Comparison of ENCODE assay signal across 36 mouse cellular contexts in the genomic region with DNA sequence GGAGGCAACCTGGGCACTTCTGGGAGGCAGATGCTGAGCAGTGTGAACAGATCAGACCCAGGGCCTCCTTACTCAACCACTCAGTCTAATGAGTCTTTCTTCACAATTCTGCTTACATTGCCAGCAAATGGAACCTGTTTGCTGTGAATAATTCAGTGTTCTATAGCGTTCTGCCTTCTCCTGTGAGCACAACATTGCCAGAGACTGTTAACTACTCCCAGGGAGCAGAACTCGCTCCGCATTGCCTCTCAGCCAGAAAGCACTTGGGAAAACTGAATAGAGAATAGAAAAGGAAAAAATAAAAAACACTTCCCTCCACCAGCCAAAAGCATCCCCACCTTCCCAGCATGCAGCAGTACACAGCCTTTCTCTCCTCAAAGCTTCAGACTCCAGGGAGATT. TPM values are rescaled to one million over a fixed set of nuclear protein-coding genes. Genes with fewer than 3 reads are reported as not detected.
DNase-seq lines count a peak whose midpoint lies in the region; ATAC-seq and TF ChIP-seq lines count a peak whose summit lies in the region.
"Had no signal": no experiment of that assay in that cellular context is flagged by ENCODE, and none has a peak within 500 bp of the region (broad histone marks: within the 10 kb centered on the region; RNA-seq: fewer than 3 reads in every experiment).

No protein-coding gene starts in this region.

- no peak overlapping the region for H3K4me3 ChIP-seq in layer of hippocampus, adult 2 months
- no peak overlapping the region for H3K4me3 ChIP-seq in neural tube, embryonic 15.5 days (replicated peaks)
- H3K4me3 ChIP-seq: erythroblast, embryonic 14.5 days; forebrain, embryonic 12.5 days; midbrain, embryonic 12.5 days; myocyte had no signal

- peak; percentile 20; the same call in 1 of the 2 replicates for ATAC-seq in frontal cortex, adult (ENCODE audit: low TSS enrichment)
- peak; percentile 31; the same call in 1 of the 2 replicates for ATAC-seq in neural tube, embryonic 15.5 days (ENCODE audit: low FRiP score)
- ATAC-seq: CD4-positive, CD25-positive, alpha-beta regulatory T cell, adult 4 months; intestine, embryonic 16.5 days had no signal

- peak overlapping the region; percentile 33; the same call in 1 of the 2 replicates for H3K27ac ChIP-seq in layer of hippocampus, adult 2 months
- H3K27ac ChIP-seq in neural tube, embryonic 15.5 days (replicated peaks) = peak overlapping the region; percentile 70
- H3K27ac ChIP-seq: forebrain, embryonic 12.5 days; liver, embryonic 14.5 days; midbrain, embryonic 12.5 days had no signal

- no peaks in the 10 kb centered on the region for H3K9me3 ChIP-seq in neural tube, embryonic 15.5 days (replicated peaks)
- H3K9me3 ChIP-seq: forebrain, embryonic 12.5 days; midbrain, embryonic 12.5 days had no signal

- no peaks in the 10 kb centered on the region; the same call in 1 of the 2 replicates for H3K27me3 ChIP-seq in neural tube, embryonic 15.5 days (replicated peaks)
- H3K27me3 ChIP-seq: forebrain, embryonic 12.5 days; midbrain, embryonic 12.5 days had no signal

- 40% methylated on average over 3 of the region's 3 CpGs for WGBS in neural tube, embryonic 15.5 days

- peak overlapping the region; percentile 0; the same call in 1 of the 2 replicates for H3K4me2 ChIP-seq in neural tube, embryonic 15.5 days
- H3K4me2 ChIP-seq: forebrain, embryonic 12.5 days; lung, embryonic 14.5 days; midbrain, embryonic 12.5 days had no signal

- H3K4me1 ChIP-seq in neural tube, embryonic 15.5 days = peaks cover 20% of the 10 kb centered on the region
- H3K4me1 ChIP-seq: midbrain, embryonic 12.5 days had no signal

- no peak for DNase-seq in frontal cortex, postnatal 36 days (ENCODE audit: low spot score in 2 of 2)
- DNase-seq in layer of hippocampus, adult 2 months (ENCODE audit: low spot score in 2 of 2) = no peak
- no peak for DNase-seq in layer of hippocampus, adult 11-12 months (ENCODE audit: low spot score)
- peak; percentile 15 for DNase-seq in retina, postnatal 1 day
- DNase-seq in retina, embryonic 14.5 days (ENCODE audit: low spot score) = no peak
- DNase-seq: adrenal gland, postnatal 14 days; cerebellum, adult 2 months; cerebellum, postnatal 14 days; gastrocnemius, postnatal 14 days; heart, postnatal 14 days; kidney, adult 9 months; kidney, postnatal 10 days; liver; lung, embryonic 14.5 days; right cerebral cortex, adult 18-20 months; thymus, adult 2 months; thymus, postnatal 36 days had no signal

- no peaks in the 10 kb centered on the region for H3K36me3 ChIP-seq in neural tube, embryonic 15.5 days
- H3K36me3 ChIP-seq: forebrain, embryonic 12.5 days; midbrain, embryonic 12.5 days had no signal

- no peak for TF ChIP-seq CTCF in layer of hippocampus, adult 2 months (conservative IDR thresholded peaks at IDR 0.05)

- no peak overlapping the region for H3K9ac ChIP-seq in neural tube, embryonic 15.5 days (replicated peaks)
- H3K9ac ChIP-seq: forebrain, embryonic 12.5 days; liver, embryonic 14.5 days; lung, embryonic 14.5 days; midbrain, embryonic 12.5 days had no signal

RNA-seq across cellular contexts. Expression of a gene that starts 51.5 kb away (rescaled TPM):
- not detected for total RNA-seq in layer of hippocampus, adult 2 months (2021)
- not detected in 2 replicates for polyA plus RNA-seq in neural tube, embryonic 15.5 days (2015; fragmentation: Nextera tagmentation; extraction: Ambion mirVana)
- total RNA-seq: adrenal gland, postnatal 14 days; gastrocnemius, postnatal 14 days; granulocyte monocyte progenitor cell, adult 5-6 weeks; heart, postnatal 14 days; layer of hippocampus, postnatal 10 days; left cerebral cortex, adult 18-20 months; left cerebral cortex, postnatal 14 days; megakaryocyte progenitor cell, adult 5-6 weeks had no signal
- polyA plus RNA-seq: CD4-positive, CD25-positive, alpha-beta regulatory T cell, adult 4 months; cerebellum, adult 2 months; embryonic facial prominence, embryonic 14.5 days; erythroblast, embryonic 14.5 days; forebrain, embryonic 12.5 days; heart, embryonic 14.5 days; intestine, embryonic 16.5 days; large intestine, adult 2 months; limb, embryonic 11.5 days; liver, embryonic 14.5 days; lung, embryonic 14.5 days; midbrain, embryonic 12.5 days; myocyte; neural tube, embryonic 14.5 days; thymus, adult 2 months had no signal
